Mouse (Mus musculus): Measurements from ENCODE around the gene Mcl1.
"Not testable (repeated sequence)": the region's sequence is repeated elsewhere in the genome, so short reads cannot be mapped to it uniquely, and the experiment has no call there.

Gene Mcl1

DNA sequence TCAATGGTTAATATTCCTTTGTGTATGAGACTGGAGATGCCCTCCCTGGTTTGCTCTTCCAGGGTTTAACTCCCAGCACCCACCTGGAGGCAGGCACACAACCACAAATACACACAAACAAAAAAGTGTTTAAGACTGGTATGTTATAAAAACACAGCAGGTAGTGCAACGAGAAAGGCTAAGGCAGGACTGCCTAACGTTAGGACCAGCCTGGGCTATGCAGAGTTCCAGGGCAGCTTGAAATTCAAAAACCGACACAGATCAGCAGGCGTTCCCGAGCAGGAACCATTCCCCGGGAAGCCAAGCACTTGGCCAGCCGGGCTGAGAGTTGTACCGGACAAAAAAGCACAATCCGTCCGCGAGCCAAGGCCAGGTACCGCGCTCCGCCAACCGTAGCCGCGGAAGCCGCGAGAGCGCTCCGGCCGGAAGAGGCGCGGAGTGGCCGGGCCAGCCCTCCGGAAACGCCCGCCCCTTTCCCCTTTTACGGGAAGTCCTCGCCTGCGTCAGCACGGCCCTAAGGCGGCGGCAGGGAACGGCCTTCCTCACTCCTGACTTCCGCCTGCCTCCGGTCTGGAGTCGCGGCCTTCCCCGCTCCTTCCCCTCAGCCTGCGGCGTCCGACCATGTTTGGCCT is at the start of gene Mcl1:
TSS of gene Mcl1 (plus strand) at position 553 of the 632 bp plus-strand sequence.
- in situ Hi-C loops (cut with MboI, MseI) = no loop called here

GRCm38 (mm10) chr3:95609195-95609594 is 49.4 kb upstream of the Mcl1 start:
- in situ Hi-C loops (cut with MboI, MseI) = no loop called here

DNA sequence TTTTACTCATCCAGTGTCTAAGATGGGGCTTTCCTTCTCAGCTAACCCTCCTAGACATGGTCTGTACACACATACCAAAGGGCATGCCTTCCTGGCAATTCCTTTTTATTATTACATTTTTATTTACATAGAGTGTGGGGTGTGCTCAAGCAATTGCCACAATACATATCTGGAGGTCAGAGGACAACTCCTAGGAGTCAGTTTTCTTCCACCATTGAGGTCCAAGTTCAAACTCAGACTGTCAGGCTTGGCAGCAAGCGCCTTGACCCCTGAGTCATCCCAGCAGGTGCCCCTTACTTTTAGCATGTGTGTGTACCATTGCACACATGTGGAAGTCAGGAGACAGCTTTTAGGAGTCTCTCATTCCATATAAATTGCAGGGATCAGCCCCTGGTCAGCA is 44.6 kb upstream of the Mcl1 start:
- in situ Hi-C loops (cut with MboI, MseI) = no loop called here

- in situ Hi-C loops (cut with MboI, MseI) = no loop called here
These were observed 40.1 kb upstream of the Mcl1 start for GRCm38 (mm10) chr3:95618511-95618910.

- in situ Hi-C loops (cut with MboI, MseI) = no loop called here
These were observed 37.3 kb upstream of the Mcl1 start for GRCm38 (mm10) chr3:95621241-95621640.

DNA sequence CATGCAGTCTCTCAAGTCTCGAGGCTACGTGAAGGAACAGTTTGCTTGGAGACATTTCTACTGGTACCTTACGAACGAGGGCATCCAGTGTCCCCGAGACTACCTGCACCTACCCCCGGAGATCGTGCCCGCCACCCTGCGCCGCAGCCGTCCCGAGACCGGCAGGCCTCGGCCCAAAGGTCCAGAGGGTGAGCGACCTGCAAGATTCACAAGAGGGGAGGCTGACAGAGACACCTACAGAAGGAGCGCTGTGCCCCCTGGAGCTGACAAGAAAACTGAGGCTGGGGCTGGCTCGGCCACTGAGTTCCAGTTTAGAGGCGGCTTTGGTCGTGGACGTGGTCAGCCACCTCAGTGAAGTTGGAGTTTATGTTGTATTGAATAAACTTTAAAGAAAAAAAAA is 36.2 kb upstream of the Mcl1 start:
- in situ Hi-C loops (cut with MboI, MseI) = not testable (repeated sequence)

DNA sequence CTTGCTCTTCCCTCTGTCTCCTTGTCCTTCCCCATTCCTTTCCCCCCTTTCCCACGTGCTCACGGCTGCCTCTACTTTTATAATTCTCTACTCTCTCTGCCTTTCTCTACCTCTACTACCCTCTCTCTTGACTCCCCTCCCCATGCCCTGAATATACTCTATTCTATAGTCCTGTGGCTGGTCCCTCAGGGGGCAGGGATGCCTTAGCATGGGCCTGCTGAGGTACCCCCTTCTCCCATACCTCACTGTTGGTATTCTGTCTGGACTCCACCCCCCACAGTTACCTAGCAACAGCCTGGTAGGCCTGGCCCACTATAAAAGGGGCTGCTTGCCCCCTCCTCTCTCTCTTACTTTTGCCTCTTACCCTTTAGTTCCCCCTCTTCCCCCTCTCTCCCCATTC is 35.0 kb upstream of the Mcl1 start:
- in situ Hi-C loops (cut with MboI, MseI) = no loop called here

DNA sequence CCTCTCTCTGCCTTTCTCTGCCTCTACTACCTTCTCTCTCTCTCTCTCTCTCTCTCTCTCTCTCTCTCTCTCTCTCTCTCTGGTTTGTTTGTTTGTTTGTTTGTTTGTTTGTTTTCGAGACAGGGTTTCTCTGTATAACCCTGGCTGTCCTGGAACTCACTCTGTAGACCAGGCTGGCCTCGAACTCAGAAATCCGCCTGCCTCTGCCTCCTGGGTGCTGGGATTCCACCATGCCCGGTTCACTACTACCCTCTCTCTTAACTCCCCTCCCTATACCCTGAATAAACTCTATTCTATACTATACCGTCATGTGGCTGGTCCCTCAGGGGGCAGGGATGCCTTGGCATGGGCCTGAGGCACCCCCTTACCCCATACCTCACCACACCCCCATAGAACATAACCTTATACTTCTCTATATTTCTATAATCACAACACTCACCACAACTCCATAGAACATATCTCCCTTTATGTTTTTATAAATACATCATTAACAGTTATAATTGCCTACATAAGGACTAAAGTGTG is 34.5 kb upstream of the Mcl1 start:
- in situ Hi-C loops (cut with MboI, MseI) = not testable (repeated sequence)

DNA sequence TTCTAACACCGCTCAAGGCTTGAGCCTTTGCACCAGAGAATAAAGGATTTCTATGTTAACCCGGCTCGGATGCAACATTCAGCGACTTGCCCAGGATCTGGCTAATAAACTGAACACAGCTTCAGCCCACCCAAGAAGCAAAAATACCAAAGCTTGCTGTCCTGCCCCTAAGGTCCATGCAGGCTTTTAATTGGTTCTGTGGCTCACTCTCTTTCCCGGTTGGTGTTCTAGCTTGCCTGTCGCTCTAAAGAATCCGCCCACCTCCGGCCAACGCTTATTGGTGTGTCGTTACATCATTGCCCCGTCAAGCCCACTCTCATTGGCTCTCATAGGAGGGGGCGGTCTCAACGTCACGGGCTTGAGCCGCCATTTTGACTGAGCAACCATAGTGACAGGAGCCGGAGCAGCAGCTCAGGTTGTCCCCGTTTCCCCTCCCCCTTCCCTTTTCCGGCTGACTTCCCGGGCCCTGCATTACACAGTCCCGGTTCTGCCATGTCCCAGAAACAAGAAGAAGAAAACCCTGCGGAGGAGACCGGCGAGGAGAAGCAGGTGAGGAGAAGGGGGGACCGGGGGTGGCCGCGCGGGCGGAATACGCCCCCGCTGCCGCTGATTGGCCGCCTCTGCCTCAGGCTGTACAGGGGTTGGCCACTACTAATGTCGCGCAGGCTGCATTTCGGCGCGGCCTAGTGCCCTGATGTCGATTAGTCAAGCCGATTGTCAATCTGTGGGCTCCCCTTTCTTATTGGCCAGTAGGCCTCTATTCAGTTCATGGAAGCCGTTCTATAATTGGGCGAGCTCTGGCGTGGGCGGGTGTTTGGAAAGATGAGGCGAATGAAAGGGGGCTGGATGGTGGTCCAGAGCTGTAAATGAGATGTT is 33.7 kb upstream of the Mcl1 start, which contains the start of gene Ensa:
TSS of gene Ensa (plus strand) at position 366 of the 876 bp plus-strand sequence.
- in situ Hi-C loops (cut with MboI, MseI) = no loop called here

DNA sequence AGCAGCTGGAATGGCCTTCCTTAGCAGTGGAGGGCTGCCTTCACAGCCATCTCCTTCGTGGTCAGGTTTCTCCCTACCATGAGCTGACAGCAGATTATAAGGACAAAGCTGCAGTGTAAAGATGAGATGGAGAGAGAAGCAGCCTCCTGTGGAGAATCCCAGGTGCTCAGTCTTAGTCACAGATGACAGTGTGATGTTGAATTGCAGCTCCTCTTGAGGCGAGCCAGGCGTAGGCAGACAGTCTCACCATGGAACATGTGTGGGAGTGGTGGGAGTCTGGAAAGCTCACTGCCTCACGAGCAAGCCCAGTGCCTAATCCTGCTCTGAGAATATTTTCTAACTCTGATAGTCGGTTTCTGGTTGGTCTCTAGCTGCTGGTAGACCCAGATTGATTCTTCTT is 30.8 kb upstream of the Mcl1 start:
- in situ Hi-C loops (cut with MboI, MseI) = no loop called here

DNA sequence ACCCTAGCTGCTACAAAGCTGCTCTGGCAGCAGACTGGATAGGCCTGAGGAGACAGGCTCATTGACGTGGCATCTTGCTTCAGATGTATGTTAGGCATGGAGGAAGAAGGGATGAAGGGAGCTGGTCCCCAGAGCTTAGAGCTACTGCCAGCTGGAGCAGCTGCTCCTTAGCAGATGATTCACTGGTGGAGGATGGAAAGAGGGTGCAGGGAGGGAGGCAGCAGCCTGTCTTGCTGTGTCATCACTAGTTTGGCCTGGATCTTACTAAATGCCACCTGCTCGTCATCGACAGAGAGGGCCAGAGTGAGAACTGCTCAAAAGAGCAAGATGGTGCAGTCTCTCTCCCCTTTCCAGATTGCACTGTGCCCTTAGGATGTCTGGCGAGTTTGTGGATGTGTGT is 28.8 kb upstream of the Mcl1 start:
- in situ Hi-C loops (cut with MboI, MseI) = no loop called here

DNA sequence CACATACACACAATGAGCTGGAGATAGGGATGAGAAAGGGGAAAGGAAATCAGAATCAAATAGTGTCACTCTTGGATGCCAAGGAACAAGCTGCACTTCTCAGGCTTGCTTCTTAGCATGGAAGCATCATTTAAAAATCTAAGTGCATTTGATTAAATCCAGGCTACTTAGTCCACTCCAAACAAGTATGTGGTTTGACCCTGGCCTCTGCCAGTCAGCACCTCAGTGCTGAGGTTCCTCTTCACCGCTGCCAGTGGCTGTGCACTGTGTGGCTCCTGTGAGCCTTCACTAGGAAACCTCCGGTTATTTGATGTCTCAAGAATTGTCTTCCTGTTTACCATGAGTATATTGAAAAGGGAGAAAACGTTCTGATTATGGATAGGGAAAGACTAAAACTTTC is 27.7 kb upstream of the Mcl1 start:
- in situ Hi-C loops (cut with MboI, MseI) = no loop called here

DNA sequence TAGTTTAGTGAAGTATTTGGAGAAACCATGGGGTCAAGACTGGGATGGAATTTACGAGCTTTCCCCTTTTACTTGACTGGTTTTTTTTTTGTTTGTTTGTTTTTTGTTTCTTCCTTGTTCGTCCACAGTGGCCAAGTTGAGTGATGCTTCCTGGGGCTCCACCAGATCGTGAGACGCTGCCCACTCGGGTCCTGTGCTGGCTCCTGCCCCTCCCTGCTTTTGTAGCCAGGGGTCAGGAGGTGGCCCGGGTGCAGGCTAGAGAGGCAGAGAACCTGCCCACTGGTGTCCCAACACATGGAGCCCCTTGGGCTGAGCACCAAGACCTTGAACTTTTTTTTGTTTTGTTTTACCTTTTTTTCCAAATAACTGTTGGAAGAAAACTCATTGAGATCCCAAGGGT is 27.3 kb upstream of the Mcl1 start:
- in situ Hi-C loops (cut with MboI, MseI) = no loop called here

DNA sequence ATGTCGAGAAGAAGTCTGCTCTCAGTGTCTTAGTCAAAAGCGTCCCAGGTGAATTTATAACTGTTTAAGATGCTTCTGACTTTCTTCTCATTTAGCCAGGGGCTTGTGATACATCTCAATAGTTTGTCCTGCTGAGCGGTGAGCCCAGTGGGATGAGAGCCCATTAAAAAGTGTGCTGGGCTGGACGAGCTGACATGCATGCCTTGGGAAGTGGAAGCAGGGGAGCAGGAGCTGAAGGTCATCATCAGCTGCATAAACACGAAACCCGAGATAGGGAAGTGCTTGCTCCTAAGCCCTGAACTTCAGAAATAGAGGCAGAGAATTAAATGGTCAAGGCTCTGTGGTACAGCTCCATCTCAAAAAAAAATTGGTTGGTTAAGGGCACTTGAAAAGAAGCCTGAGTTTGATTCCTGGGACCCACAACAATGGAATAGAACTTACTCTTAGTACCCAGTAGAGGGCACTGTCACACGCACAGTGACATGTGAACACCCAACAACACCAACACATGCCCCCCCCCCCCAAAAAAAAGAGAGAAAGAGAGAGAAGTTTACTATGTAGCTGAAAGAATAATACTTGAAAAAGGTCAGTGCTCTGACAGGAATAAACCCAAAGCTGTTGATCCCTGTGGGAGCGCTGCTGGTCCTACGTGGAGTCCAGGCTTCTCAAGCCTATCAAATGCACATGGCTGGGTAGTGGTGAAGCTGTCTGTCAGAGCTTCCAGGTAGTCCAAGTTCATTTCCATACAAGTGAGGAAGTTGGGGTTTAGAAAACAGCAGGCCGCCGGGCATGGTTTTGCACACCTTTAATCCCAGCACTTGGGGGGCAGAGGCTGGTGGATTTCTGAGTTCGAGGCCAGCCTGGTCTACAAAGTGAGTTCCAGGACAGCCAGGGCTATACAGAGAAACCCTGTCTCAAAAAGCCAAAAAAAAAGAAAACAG is 25.7 kb upstream of the Mcl1 start:
- in situ Hi-C loops (cut with MboI, MseI) = no loop called here

DNA sequence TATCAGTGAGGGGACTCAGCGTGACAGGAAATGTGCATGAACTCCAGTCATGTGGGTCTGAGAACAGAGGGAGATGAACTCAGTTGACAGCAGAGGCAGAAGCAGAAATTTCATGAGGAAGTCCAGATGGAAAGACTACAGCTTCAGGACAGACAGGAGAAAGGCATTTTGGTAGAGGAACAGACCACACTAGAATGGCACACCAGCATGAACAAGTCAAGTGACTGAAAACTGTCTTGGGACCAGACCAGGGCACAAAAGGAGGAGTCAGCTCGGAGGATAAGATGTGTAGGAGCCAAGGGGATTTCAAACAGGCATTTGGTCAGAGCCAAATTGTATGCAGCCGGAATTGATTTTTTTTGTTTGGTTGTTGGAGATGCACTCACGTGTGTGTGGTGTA is 23.0 kb upstream of the Mcl1 start:
- in situ Hi-C loops (cut with MboI, MseI) = loop anchor here (5.0 kb wide), 1 partner anchor 37 kb away; no protein-coding TSS in a partner anchor

- in situ Hi-C loops (cut with MboI, MseI) = loop anchor here (5.0 kb wide), 1 partner anchor 36 kb away; no protein-coding TSS in a partner anchor
These were observed 22.5 kb upstream of the Mcl1 start for GRCm38 (mm10) chr3:95636072-95636471.

DNA sequence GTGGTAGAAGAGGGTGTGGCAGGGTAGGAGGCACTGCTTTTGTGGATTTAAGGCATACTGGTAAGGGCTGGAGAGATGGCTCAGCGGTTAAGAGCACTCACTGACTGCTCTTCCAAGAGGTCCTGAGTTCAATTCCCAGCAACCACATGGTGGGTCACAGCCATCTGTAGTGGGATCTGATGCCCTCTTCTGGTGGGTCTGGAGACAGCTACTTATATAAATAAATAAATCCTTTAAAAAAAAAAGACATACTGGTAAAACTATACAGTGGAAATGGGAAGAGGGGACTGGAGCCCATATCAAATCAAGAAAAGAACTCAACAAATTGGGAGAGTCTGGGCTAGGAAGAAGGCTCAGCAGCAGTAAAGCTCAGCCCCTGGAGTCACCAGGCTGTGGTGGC is 18.9 kb upstream of the Mcl1 start:
- in situ Hi-C loops (cut with MboI, MseI) = loop anchor here (5.0 kb wide), 1 partner anchor 33 kb away; no protein-coding TSS in a partner anchor

DNA sequence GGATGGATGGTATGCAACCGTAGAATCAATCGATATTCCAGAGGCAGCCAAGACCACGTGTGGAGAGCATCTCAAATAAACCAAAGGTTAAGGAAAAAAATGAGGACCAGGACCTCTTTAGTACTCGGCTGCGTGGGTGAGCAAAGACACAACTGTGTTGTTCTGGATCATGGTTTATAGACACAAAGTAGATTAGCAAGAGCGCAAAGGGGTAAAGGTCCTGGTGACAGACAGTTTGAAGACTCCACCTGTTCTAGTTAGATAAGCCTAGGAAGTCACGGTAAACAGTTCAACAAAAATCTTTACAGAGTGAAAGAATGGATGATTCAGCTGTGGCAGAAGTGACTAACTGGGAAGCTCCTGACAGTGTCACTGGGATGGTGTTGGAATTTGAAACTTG is 15.5 kb upstream of the Mcl1 start:
- in situ Hi-C loops (cut with MboI, MseI) = no loop called here

DNA sequence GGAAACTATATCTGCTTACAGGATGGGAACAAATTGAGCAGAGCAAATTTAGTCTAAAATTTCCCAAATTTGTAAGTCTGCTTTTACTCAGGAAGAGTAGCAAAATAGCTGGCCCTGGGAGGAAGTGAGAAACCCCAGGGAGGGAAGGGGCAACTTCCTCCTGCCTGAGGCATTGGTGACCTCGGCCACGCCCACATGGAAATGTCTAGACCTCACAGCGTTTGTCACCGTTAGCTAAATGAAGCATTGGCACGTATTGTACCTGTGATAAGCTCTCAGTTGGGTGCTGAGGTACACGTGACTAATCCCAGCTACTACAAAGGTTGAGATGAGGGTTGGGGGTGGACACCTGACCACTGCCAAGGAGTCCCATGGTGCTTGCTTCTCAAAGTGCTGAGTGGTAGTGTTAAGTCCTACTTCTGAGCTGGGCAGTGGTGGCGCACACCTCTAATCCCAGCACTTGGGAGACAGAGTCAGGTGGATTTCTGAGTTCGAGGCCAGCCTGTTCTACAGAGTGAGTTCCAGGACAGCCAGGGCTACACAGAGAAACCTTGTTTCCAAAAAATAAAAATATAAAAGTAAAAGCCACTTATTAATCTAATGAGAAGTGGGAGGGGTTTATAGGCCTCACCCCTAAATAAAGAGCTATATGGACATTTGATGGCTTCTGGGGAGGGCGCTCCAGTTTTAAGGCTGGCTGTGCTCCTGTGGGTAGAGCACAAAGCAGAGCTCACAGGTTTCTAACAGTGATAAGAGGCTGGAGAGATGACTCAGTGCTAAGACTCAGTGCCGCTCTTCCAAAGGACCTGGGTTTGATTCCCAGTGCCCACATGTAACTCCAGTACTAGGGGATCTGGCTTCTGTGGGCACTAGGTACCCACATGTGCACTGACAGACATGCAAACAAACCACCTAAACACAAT is 13.0 kb upstream of the Mcl1 start:
- in situ Hi-C loops (cut with MboI, MseI) = no loop called here

DNA sequence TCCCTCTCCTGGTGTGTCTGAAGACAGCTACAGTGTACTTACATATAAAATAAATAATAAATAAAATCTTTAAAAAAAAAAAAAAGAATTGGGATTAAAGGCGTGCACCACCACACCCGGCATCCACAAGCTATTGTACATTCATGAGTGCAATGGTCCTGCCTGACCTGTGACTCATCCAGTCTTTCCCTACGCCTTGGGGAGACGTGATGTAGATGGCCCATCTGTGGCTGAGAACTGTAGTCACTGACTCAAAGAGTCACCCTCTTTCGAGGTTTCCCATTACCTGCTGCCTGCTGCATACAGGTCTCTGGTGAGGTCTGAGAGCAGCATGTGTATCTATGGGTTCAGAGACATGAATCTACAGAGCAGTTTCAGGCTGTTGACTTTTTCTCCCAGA is 10.6 kb upstream of the Mcl1 start:
- in situ Hi-C loops (cut with MboI, MseI) = no loop called here
